Mouse (Mus musculus) cerebellum, adult 2 months (tissue): ENCODE data around the gene Cacna2d4. TPM values are rescaled to one million over a fixed set of nuclear protein-coding genes. Genes with fewer than 3 reads are reported as not detected.
"Not testable (repeated sequence)": the region's sequence is repeated elsewhere in the genome, so short reads cannot be mapped to it uniquely, and the experiment has no call there.

Experiments
- DNase-seq, 2 experiments: peaks; one replicate each; pipeline ENCODE4 v3.0.0; 2021
- H3K27ac ChIP-seq: fragments of 200-500 bp; 2 replicates; pipeline ENCODE4 v1.5.1; 2012; ENCODE audit warnings: low read length, control low read depth, inconsistent platforms; ENCODE audit not compliant: insufficient read depth
- H3K27me3 ChIP-seq: fragments of 200-500 bp; 2 replicates; pipeline ENCODE4 v1.6.1; 2012; ENCODE audit warnings: inconsistent platforms, mild to moderate bottlenecking, low read length, moderate library complexity; ENCODE audit not compliant: control insufficient read depth, insufficient read depth
- H3K4me1 ChIP-seq: fragments of 200-500 bp; 2 replicates; pipeline ENCODE4 v1.6.1; 2011; ENCODE audit warnings: low read length; ENCODE audit not compliant: control insufficient read depth, insufficient read depth
- H3K4me3 ChIP-seq: fragments of 200-500 bp; replicated peaks from 2 replicates; pipeline ENCODE3; 2011; ENCODE audit warnings: mild to moderate bottlenecking, low read depth, low read length, control low read depth; ENCODE audit not compliant: insufficient read depth
- CTCF ChIP-seq: fragments of 200-500 bp; IDR thresholded peaks from 2 replicates; pipeline ENCODE4 v1.5.1; 2011; ENCODE audit warnings: low read depth, mild to moderate bottlenecking, control low read depth, low read length, moderate library complexity, borderline replicate concordance; ENCODE audit not compliant: insufficient read depth
- POLR2A ChIP-seq: fragments of 200-500 bp; IDR thresholded peaks from 2 replicates; pipeline ENCODE4 v1.6.1; 2011; ENCODE audit warnings: low read length, control low read depth, borderline replicate concordance; ENCODE audit not compliant: insufficient read depth
- WGBS: fragments of 180-500 bp; shearing (Covaris S2); methylation state at CpG from one replicate; pipeline ENCODE4 v1.1.7; 2018; 5-methylcytosine and 5-hydroxymethylcytosine counted together
- polyA plus RNA-seq: library from polyadenylated mRNA; depleted of rRNA; stranded (reverse); fragments of >200 nt; gene quantifications from 2 replicates; pipeline ENCODE4 v1.2.3, GENCODE M21; 2012

The Cacna2d4 gene
- polyA plus RNA-seq, 1 experiment: 3.2 TPM

DNA sequence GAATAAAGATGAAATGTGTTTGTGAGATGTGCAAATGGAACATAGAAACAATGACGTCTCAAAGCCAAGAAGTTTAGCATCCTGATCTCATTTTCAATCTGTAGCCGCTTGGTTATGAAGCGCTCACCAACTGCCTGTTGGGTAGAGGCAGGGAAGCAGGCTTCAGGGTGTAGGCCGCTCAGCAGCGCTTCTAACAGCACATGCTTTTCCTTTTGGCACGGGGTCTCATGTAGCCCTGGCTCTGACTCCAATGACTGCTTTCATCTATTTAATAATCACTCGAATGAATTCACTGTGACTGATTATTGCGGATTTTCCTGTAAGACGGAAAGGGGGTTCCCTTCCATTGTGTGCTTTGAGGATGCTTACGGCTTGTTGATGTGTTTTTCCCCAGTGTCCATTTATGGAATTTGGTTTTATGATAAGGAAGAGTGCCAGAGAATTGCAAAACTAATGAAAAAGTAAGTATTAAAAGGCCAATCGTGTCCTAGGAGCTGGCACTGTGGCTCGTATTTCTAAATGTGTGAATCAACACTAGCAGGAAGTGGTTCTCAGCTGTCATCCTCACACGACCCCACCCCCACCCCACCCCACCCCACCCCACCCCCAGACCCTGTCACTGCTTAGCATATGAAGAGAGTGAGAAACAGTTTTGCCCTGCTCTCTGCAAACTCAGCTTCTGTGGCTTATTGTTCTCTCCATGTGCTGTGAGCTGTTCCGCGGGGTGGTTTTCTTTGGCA lies 37.6 kb upstream of the Cacna2d4 start:
- TF ChIP-seq POLR2A: no peak
- TF ChIP-seq CTCF: no peak
- WGBS: 73% methylated on average over 15 of the region's 15 CpGs
- no peak overlapping the region for H3K4me3 ChIP-seq
- DNase-seq: no peak
- H3K27me3 ChIP-seq: no peaks in the 10 kb centered on the region
- no peak overlapping the region for H3K27ac ChIP-seq
- H3K4me1 ChIP-seq: no peaks in the 10 kb centered on the region

DNA sequence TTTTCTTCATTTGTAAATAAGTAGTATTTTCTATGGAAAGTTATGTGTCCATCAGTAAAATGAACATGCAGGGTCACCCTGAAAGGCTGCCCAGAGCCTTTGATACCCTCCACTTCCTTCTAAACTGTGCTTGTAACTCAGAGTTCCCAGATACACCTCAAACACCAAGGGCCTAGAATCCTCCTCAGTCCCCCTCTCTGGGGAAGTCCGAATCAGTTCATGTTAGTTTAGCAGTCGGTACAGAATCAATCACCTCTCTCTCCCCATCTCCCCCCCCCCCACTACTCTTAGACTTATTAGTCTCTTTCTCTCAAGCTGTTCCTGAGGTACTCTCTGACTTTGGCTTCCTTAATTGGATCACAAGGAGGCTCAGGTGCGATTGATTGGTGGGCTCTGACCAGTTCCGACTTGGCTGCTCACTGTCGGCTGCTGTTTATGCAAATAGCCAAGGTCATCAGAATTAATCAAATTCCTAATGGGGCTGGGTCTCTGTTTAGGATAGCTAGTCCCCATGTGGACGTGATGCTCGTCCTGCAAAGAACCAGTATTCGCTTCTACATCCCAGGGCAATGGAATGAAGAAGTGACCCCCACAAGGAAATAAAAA lies 36.9 kb upstream of the Cacna2d4 start:
- Histone ChIP-seq H3K27ac (no peak overlapping the region), H3K4me3 (no peak overlapping the region)
- WGBS: 72% methylated on average over 8 of the region's 8 CpGs

DNA sequence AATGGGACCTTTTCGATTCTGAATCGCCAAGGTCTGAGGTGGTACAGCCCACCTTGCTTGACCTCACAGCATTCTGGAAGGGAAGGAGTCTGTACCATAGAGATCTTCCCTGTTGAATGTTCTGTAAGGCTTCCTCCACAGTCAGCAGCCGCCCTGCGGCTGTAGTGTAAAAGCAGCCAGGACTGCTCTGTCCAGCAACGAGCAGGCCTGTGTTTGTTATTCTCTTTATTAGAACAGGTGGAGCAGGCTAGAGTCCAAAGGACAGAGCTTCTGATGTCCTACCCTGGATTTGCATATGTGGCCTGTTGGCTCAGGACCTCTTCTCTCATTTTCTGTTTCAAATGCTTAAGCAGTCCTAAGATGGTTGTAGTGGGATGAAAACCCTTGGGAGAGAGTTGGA lies 36.0 kb upstream of the Cacna2d4 start:
- WGBS: 76% methylated on average over 5 of the region's 5 CpGs
- H3K27me3 ChIP-seq: no peaks in the 10 kb centered on the region

More for the DNA sequence above, 36.9 kb upstream of the Cacna2d4 start:
- no peaks in the 10 kb centered on the region for H3K4me1 ChIP-seq
- DNase-seq: no peak
- TF ChIP-seq POLR2A: no peak
- TF ChIP-seq CTCF: no peak
- no peaks in the 10 kb centered on the region for H3K27me3 ChIP-seq

DNA sequence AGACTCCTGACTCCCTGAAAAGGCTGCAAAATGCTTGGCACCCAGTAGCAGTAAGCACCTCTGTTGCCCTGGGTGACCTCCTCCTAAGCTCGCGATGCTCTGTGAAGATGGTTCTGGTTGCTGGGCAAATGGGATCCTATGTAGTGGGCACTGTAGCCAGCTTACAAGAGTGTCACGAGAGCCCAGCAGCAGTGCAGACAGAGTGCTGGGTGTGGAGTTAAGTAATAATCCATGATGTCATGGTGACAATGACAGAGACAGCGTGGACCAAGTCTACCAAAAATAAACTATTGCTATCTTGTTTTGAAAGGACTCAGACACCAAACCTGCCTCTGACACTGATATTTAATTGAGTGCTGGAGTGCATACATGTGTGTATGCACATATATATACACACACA lies 34.8 kb upstream of the Cacna2d4 start:
- Histone ChIP-seq H3K4me1 (no peaks in the 10 kb centered on the region), H3K27me3 (no peaks in the 10 kb centered on the region), H3K27ac (no peak overlapping the region), H3K4me3 (no peak overlapping the region)
- TF ChIP-seq CTCF (no peak), POLR2A (no peak)
- no peak for DNase-seq
- 95% methylated on average over 4 of the region's 4 CpGs for WGBS

More for the DNA sequence above, 36.0 kb upstream of the Cacna2d4 start:
- no peak overlapping the region for H3K27ac ChIP-seq
- H3K4me3 ChIP-seq: no peak overlapping the region
- H3K4me1 ChIP-seq: no peaks in the 10 kb centered on the region
- TF ChIP-seq POLR2A (no peak), CTCF (no peak)
- DNase-seq: no peak

DNA sequence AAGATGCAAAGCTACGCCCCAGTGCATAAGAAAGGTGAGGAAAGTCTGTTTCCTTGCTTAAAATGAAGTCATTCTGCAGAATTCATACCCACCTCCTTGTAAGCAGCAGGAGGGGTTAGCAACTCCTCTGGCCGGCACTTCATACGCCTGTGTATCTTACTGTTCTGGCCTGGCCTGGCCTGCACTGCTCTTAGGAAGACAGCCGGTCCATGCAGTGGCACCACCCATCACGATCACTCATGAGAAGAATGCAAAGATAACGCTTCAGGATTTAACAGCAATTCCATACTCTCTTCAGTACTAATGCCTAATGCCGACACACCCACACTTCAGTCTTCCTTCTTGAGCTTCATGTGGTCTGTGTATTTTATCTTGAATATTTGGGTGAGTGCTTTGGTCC lies 32.0 kb upstream of the Cacna2d4 start:
- Histone ChIP-seq H3K27ac (no peak overlapping the region), H3K4me1 (no peaks in the 10 kb centered on the region), H3K27me3 (no peaks in the 10 kb centered on the region), H3K4me3 (no peak overlapping the region)
- 84% methylated on average over 7 of the region's 7 CpGs for WGBS
- TF ChIP-seq POLR2A (no peak), CTCF (no peak)
- no peak for DNase-seq

DNA sequence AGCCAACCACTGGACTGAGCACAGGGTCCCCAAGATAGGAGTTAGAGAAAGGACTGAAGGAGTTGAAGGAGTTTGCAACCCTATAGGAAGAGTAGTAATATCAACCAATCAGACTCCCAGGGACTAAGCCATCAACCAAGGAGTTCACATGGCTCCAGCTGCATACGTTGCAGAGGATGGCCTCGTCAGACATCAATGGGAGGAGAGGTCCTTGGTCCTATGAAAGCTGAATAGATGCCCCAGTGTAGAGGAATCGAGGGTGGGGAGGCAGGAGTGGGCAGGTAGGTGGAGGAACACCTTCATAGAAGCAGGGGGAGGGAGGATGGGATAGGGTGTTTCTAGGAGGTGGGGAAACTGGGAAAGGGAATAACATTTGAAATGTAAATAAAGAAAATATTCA lies 31.4 kb upstream of the Cacna2d4 start:
- H3K4me3 ChIP-seq: no peak overlapping the region
- DNase-seq: no peak
- no peaks in the 10 kb centered on the region for H3K4me1 ChIP-seq
- 43% methylated on average over 3 of the region's 3 CpGs for WGBS
- no peak overlapping the region for H3K27ac ChIP-seq
- no peaks in the 10 kb centered on the region for H3K27me3 ChIP-seq
- no peak for TF ChIP-seq POLR2A
- no peak for TF ChIP-seq CTCF

DNA sequence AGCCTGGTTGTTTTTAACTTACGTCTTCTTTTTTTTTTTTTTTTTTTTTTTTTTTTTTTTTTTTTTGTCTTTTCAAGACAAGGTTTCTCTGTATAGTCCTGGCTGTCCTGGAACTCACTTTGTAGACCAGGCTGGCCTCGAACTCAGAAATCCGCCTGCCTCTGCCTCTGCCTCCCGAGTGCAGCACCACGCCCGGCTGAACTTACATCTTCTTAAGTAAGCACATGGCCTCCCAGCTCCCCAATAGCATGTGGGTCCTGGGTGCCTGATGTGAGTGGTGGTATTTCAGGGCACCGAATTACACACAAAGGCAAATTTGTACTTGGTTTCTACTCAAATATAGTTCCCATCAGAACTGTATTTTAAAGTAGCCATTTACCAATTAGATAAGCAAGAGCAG lies 30.3 kb upstream of the Cacna2d4 start:
- not testable (repeated sequence) for H3K27ac ChIP-seq, H3K4me3 ChIP-seq, DNase-seq, H3K4me1 ChIP-seq, H3K27me3 ChIP-seq
- 90% methylated on average over 7 of the region's 7 CpGs for WGBS

DNA sequence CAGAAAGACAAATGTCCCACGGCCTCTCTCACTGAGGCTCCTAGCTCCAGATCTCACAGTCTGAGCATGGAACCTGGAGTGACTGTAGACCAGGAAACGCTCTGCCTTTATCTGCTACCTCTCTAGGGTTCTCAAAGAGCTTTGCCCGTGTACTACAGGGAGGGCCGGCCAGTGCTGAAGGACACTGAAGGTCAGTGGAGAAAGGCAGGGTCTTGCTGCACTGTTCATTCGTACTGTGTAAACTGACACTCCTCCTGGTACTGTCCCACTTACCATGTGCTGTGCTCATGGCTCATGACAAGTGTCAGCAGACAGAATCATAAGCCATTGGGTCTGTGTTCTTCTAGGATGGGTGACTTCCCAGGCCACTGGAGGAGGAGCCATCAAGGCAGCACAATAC lies 23.0 kb upstream of the Cacna2d4 start:
- Histone ChIP-seq H3K4me3 (no peak overlapping the region), H3K27me3 (no peaks in the 10 kb centered on the region), H3K27ac (no peak overlapping the region), H3K4me1 (no peaks in the 10 kb centered on the region)
- 90% methylated on average over 5 of the region's 5 CpGs for WGBS
- no peak for DNase-seq
- no peak for TF ChIP-seq CTCF
- TF ChIP-seq POLR2A: no peak
